Mouse (Mus musculus) adrenal gland, adult 8-10 months (tissue): ENCODE results near the gene Fam45a. TPM values are rescaled to one million over a fixed set of nuclear protein-coding genes. Genes with fewer than 3 reads are reported as not detected.
"Not testable (repeated sequence)": the region's sequence is repeated elsewhere in the genome, so short reads cannot be mapped to it uniquely, and the experiment has no call there.

ENCODE experiments used
- DNase-seq: peaks from one replicate; pipeline ENCODE4 v3.0.0; 2022
- microRNA-seq, 2 experiments: library from miRNA; unstranded; fragments of <30 nt; microRNA quantifications; one replicate each; pipeline ENCODE4 v1.2.0; 2022
- total RNA-seq, 4 experiments: library from RNA; stranded (reverse); gene quantifications; 2 replicates each; pipeline ENCODE4 v1.2.4; 2022

The Fam45a gene
- total RNA-seq, 4 experiments from 2014 or later = 37.1 to 45.6 (median 40.2) TPM

- no peak for DNase-seq
Measured at GRCm38 (mm10) chr19:60845731-60846130, 34.3 kb downstream of the Fam45a start.

- peak; percentile 96 for DNase-seq
Measured at GRCm38 (mm10) chr19:60860868-60861700, 49.7 kb downstream of the Fam45a start, which contains the start of gene Sfxn4. Gene Sfxn4 (minus strand): TSS chr19:60861479.

GRCm38 (mm10) chr19:60866169-60866568, 54.8 kb downstream of the Fam45a start:
- DNase-seq = not testable (repeated sequence)

GRCm38 (mm10) chr19:60870489-60870888, 59.1 kb downstream of the Fam45a start:
- DNase-seq = no peak

GRCm38 (mm10) chr19:60871366-60871765, 60.0 kb downstream of the Fam45a start:
- no peak for DNase-seq

GRCm38 (mm10) chr19:60872272-60872671, 60.9 kb downstream of the Fam45a start:
- no peak for DNase-seq

- peak; percentile 87 for DNase-seq
Measured at GRCm38 (mm10) chr19:60873501-60873900, 62.1 kb downstream of the Fam45a start.

- peak; percentile 97 for DNase-seq
Measured at GRCm38 (mm10) chr19:60874064-60874694, 62.8 kb downstream of the Fam45a start, which contains the start of gene Prdx3. Gene Prdx3 (minus strand): TSS chr19:60874556.

- DNase-seq = no peak
Measured at GRCm38 (mm10) chr19:60883129-60883528, 71.7 kb downstream of the Fam45a start.

Small RNA genes lying within 50 kb of the gene (microRNA-seq; reads per million reads assigned to microRNA genes)
- gene mmu-mir-3084-1 = 0 reads per million in 2 experiments

Other genes starting within 250 kb of the Fam45a start
- 10 to 100 TPM; 47.6 to 50.8 (median 49.0) TPM for gene Cacul1, start 230.6 kb upstream of the Fam45a start, total RNA-seq
- gene Nanos1, start 55.6 kb upstream of the Fam45a start, total RNA-seq = under 1 TPM; 0.59 to 0.87 (median 0.79) TPM
- 100 to 1,000 TPM; 131 to 179 (median 152) TPM for gene Eif3a, start 20.9 kb upstream of the Fam45a start, total RNA-seq
- gene Sfxn4, start 49.9 kb downstream of the Fam45a start, total RNA-seq = 10 to 100 TPM in 2 of 4 experiments, 1 to 10 TPM in 2; 6.7 to 12.5 (median 9.6) TPM
- gene Prdx3, start 63.0 kb downstream of the Fam45a start, total RNA-seq = 1,000 to 10,000 TPM in 1 of 4 experiments, 100 to 1,000 TPM in 3; 669 to 1,028 (median 803) TPM
- 10 to 100 TPM; 25.4 to 74.3 (median 41.9) TPM for gene Grk5, start 78.2 kb downstream of the Fam45a start, total RNA-seq